Mouse (Mus musculus) heart, postnatal 25 days (tissue): ENCODE results near the gene Upk2. TPM values are rescaled to one million over a fixed set of nuclear protein-coding genes. Genes with fewer than 3 reads are reported as not detected.

ENCODE experiments used
- DNase-seq: peaks from one replicate; pipeline ENCODE4 v3.0.0; 2022; ENCODE audit warnings: low spot score
- intact Hi-C: fragments of 180-260 bp; cut with DNase I; formaldehyde crosslinking; loops from one replicate; pipeline ENCODE4 v1.15.1; 2025
- total RNA-seq, 2 experiments: library from RNA; stranded (reverse); gene quantifications; 2 replicates each; pipeline ENCODE4 v1.2.3; 2021

The Upk2 gene
- not detected for total RNA-seq

DNA sequence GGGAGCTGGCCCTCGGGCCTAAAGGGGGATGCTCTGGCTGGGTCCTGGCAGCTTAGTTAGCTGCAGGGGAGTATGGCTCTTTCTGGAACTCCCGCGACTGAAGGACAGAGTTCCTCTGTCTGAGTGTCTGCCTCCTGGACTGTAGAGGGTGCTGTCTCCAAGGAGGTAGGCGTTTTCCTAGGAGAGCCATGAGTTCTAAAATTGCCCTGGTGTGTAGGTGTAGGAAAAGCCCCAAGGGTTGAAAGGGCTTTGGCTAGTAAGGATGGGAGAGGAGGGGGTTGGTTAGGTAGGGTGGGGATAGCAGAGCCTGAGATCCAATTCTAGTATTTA, at the start of gene Upk2:
Gene Upk2 (minus strand): TSS at position 86 of the 330 bp plus-strand sequence.
- no peak for DNase-seq
- intact Hi-C loops = loop anchor here (1.0 to 2.0 kb wide), 3 partner anchors 18 to 197 kb away; no protein-coding TSS in a partner anchor

DNA sequence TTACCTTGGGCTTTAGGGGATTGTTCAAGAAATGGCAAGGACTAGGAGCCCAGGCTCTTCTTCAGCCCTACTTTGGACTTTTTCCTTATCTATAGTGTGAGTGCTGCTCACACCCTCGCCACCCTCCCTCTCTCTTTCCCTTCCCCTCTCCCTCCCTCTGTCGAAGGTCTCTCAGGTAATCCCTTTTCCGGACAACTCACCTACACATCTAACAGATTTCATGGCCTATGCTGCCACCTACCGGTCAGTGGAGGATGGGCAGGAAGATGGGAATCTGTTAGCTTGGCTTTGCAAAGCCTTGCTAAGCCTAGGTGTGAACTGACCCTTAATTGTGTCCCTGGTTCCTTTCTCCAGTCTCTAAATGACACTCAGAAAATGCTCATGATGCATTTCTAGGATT, 47.2 kb upstream of the Upk2 start:
- intact Hi-C loops = loop anchor here (1.0 to 5.0 kb wide), 2 partner anchors 48 to 150 kb away; partner anchors contain the start of gene Upk2
- DNase-seq = no peak

DNA sequence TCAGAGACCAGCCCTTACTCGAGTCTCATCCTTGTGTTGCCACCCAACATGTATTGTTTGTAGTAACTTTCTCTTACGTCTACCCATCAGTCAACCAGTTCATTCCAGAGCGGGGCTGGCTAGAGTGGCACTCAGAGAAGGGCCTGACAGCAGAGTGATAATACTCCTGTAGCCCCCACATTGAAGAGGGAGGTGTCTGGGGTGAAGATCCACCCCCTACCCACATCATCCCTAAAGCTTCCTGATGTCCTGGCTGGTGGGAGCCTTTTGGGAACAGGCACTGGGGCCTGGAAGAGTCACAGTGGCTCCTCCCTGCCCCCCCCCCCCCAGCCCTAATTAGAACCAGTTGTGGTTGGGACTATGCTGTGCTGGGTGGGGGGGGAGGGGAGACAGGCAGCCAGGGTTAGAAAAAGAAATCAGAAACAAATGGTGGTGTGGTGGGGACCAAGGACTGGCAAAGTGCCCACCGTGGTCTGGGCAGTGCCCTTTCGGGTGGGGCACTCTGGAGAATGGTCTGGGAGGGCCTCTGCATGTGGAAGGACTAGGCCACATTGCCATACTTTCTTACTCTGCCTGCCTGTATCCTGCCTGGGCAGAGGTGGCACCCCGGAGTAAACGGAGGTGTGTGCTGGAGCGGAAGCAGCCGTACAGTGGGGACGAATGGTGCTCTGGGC, 46.6 kb upstream of the Upk2 start:
- DNase-seq = no peak
- intact Hi-C loops = loop anchor here (5.0 kb wide), 1 partner anchor 151 kb away; no protein-coding TSS in a partner anchor

DNA sequence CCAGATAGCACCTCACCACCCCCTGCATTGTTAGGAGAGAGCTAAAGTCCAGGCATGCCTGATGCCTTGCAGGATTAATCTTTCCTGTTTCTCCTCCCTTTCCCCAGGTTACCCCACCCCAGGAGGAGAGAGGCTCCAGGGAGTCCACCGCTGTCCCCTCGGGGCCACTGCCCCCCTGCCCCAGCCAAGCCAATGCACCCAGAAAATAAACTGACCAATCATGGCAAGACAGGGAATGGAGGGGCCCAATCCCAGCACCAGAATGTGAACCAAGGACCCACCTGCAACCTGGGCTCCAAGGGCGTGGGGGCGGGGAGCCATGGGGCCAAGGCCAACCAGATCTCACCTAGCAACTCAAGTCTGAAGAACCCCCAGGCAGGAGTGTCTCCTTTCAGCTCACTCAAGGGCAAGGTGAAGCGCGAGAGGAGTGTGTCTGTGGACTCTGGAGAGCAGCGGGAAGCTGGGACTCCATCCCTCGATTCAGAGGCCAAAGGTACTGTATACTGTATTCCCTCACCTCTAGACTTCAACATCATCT, 45.9 kb upstream of the Upk2 start:
- intact Hi-C loops = loop anchor here (5.0 kb wide), 1 partner anchor 152 kb away; no protein-coding TSS in a partner anchor
- DNase-seq = no peak

DNA sequence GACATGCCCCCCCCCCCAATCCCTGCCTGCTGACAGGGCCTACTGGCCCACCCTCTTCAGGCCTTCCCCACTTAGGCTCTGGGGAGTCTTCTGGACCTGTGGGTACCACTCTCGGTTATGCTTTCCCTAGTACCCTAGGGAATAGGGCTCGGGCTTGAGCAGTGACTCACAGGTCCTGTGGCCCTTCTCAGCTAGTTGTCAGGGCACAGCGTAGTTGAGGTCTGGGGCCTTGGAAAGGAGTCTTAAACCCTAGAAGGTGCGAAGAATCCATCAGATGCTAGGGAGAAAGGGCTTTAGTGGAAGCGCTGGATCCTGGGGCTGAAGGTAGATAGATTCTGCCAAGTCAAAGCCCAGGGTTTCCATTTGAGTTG, 45.4 kb upstream of the Upk2 start:
- intact Hi-C loops = loop anchor here (5.0 kb wide), 1 partner anchor 152 kb away; no protein-coding TSS in a partner anchor
- no peak for DNase-seq

DNA sequence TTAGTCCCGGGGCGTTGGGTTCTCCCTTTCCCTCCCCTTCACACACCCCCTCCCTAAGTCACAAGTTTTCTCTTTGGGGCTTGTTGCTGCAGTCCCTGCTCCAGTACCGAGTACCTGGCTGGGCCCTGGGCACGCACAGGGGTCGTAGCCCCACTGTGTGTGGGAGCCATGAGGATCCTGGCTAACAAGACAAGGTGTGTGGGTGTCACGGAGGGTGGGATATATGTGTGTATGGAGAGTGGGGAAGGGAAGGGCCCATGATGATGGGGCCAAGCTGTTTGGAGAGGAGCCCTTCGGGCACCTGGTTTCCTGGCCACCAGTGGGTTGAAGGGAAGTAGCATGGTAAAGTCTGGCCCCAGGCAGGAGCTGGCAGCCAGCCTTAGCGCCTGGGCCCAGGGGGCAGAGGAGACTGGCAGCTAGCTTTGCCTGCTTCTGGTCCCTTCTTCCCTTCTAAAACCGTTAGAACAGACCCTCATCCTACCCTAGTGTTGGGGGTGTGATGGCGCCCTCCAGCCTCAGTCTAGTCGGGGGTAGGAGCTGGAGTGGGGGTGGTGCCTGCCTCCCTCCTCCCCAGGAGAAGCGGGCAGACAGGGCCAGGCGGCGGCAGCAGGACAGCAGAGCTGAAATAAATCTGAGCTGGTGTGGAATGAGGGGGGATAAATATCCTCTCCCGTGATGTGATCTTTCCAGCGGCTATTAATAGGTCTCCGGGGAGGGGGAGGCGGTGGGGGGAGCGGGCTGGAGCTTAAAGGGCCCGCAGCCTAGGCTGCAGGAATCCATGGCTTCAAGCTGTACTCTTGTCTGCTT, 44.8 kb upstream of the Upk2 start:
- DNase-seq = no peak
- intact Hi-C loops = loop anchor here (1.0 to 5.0 kb wide), 2 partner anchors 19 to 153 kb away; no protein-coding TSS in a partner anchor

DNA sequence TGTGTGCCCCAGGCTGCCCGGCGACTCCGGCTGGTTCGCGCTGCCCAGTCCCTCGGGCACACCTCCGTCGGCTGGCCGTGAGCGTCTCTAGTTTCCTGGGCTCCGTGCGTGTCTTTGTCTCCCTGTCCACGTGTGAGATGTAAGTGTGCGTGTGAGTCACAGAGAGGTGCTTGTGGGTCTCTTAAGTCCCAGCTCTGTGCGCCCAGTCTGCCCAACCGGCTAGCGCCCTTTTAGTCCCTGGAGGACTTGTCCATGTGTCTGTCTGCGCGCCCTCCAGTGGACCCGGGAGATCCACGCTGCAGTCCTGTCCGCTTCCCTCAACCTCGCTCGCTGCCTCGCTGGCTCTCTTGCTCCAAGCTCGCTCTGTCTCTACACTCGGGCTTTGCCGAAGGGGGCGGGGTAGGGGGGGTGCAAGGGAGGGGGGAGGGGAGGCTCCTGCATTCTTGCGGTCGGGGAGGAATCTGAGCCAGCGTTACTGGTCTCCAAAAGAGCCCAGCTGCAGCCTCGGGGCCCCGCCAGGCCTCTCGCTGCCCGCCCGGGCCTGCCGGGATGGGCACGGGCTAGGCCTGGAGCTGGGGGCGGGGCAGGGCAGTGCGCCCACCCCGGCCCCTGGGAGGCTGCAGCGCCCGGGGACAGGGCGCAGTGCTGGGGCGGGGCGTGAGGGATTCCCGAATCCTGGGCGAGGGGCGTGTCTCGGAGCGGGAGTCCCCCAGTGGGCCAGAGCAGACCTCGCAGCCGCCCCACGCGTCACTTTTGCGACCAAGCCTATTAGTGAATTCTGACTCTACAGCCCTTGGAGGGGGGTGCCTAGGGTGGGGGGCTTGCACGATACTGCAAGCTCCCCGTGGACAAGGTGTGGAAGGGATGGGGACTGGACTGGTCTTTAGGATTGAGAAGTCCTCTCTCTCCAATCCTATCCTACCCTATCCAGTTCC, 43.9 kb upstream of the Upk2 start:
- intact Hi-C loops = loop anchor here (1.0 kb wide), 1 partner anchor 18 kb away; no protein-coding TSS in a partner anchor

DNA sequence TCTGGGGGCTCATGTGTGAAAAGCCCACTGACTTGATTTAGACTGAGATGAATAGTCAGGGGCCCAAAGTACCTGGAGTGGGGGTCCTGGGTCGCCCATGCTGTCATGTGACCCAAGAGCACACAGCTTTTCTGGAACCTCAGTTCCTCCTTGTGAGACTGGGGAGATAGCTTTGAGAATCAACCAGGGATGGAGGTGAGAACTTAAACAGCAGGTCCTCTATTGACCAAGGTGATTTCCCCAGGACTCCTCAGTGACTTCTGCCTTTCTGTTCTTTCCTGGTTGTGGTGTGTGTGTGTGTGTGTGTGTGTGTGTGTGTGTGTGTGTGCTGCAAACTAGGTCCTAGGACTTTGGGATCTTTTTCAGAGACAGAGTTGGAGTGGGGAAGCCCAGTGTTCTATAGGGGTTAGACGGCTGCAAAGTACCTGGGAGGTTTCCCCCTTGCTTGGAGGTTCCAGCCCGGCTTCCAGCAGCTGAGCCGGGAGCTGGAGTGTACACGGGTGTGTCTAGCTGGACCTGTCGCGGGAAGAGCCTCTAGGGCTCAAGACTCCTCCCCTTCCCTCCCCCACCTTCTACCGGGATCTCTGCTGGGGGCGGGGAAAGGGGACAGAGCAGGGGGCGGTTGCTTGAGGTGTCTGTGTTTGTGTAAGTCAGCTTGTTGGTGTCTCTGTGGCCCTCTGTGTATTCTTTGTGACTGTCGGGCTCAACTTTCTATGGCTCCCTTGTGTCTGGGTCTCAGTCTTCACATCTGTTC, 43.0 kb upstream of the Upk2 start:
- intact Hi-C loops = no loop called here
- no peak for DNase-seq

More for the DNA sequence above, 43.9 kb upstream of the Upk2 start:
- peak; percentile 60 for DNase-seq

DNA sequence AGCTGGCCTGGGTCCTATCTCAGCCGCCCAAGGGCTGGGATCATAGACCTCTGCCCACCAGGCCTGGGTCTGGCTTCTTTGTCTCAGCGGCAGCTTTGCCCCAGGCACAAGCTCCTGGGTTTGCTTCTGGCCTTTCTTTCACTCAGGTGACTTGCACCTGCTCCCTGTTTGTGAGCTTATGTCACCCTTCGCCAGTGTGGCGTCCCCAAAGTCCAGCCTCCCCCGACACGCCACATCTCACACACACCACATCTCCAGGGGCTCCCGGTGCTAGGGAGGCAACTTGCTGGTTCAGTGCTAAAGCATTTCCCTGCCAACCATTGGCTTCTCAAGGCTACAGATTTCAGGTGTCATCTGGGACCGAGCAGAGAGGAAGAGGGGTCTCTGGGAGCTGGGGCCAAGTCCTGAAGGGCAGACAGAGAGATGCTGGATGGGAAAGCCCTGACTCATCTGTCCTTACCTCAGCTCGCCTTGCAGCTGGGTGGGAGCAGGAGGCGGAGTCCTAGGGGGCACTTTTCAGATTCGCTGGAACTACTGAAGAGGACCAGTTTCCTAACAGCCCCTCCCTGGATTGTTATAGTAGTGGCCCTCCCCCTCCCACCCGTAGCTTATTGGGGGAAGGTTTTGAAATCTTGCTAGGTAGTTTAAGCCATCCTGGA, 42.2 kb upstream of the Upk2 start:
- DNase-seq = no peak
- intact Hi-C loops = no loop called here

DNA sequence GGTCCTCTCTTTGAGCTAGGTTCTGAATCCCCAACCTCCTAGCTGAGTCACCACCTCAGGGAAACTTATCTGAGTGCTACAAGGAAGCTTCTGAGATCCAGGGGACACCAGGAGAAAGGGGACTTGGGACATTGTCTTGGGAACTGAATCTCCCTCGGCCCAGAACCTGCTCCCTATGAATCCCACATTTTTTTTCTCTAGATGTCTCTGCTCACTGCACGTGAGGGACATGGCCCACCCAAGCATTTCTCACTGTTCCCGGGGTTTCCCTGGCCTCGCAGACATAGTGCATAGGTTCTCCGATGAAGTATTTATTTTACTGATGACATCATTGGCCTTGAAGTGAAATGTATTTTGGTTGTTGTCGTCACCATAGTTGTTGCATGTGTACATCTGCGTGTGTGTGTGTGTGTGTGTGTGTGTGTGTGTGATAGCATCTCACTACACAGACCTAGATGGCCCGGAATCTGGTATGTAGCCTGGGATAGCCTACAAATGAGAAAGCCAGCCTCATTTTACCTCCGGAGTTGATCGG, 41.1 kb upstream of the Upk2 start:
- intact Hi-C loops = no loop called here
- DNase-seq = no peak

DNA sequence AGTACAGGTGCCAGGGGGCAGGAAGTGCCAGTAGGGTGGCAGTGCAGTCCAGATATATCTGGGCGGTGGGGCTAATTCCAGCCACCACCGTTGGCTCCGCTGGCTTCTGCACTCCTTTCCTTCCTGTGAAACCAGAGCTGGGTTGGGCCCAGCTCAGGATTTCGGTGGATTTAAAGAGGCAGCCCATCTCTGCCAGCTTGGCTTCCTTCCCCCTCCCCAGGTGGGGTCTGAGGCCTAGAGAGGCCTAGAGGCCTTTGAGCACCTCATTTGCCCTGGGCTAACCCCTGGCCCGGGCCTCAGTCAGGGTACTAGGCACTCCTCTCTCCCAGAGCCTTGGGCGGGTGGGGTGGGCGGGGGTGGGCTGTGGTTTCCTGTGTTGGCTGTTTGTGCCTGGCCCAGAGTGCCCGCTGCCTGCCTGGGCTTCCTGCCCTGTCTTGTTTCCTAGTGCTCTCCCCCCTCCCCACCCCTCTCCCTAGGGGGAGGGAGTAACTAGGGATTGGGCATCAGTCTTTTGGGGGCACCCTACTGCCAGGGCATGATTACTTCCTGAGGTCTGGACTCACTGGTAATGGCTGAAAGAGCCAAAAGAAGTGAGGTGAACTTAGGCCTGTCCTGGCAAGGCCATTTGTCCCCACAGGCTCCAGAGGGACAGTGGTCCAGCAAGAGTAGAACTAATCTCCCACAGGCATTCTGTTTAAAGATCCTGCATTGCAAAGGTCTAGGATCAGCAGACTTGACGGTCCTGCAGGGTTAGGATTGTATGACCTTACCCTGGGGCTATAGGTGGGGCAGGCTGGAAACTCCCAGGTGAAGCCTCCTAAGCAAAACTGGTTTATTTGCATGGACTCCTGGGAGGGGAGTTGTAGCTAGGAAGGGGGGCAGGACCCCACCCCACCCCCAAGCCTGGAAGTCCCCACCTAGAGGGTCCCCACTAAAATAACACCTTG, 40.4 kb upstream of the Upk2 start:
- intact Hi-C loops = no loop called here
- DNase-seq = no peak

DNA sequence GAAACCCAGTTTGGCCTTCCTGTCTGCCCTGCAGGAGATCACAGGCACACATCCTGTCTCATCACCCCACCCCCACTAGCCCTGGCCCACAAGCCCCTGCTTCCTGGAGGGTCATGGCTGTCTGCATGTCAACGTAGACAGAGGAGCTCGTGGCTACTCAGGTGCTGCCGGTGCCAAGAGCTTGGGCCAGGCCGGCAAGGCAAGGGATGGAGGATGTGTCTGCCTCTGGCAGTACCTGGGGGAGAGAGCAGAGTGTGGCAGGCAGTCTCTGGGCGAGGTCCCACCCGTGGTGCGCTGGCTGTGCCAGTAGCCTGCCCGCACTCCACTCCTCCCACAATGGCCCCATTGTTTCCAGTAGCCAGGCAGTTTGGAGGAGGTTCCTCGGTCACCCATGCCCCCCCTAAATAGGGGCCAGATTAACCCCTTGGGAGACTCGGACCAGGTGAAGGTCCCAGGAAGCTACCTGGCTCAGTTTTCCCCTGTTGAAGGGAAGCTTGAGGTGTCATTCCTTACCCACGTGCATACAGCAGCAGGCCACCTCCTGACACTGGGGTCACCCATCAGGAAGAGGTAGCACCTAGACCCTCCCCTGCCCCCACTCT, 39.6 kb upstream of the Upk2 start:
- no peak for DNase-seq

DNA sequence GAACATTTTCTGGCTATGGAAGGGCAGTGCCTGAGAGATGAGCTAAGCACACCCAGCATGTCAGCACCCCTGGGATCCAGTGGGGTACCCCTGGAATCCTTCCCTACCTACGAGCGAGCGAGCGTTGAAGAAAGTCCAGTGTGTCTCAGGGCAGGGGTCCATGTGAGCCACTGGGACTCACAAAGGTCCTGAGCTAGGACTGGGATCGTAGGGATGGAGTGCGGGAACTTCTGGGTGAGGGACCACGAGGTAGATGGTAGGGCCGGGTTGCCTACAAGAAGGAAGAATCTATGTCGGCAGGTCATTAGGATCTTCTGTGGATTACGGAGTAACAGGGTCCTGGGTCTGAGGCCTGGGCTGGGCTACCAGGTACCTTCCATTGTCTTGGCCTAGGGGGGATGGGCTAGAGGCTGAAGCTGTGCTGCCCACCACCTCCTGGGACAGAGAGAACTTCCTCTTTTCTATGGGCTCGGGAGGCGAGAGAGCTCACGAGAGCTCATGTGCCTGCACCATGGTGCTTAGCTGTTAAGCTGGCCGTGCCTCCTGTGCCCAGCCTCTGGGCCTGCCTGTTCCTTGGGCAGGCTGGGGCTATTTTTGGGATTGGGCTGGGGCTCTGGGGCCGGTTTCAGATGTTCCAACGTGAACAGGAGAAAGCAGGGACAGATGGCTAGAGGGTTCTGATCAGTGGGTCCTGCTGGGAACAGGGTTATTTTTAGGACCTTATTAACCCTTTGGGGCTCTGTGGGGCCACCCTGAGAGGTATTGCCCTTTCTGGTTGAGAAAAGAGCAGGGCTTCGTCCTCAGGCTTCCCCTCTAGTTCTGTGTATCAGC, 38.1 kb upstream of the Upk2 start:
- intact Hi-C loops = no loop called here
- no peak for DNase-seq

More for the DNA sequence above, 39.6 kb upstream of the Upk2 start:
- intact Hi-C loops = no loop called here

DNA sequence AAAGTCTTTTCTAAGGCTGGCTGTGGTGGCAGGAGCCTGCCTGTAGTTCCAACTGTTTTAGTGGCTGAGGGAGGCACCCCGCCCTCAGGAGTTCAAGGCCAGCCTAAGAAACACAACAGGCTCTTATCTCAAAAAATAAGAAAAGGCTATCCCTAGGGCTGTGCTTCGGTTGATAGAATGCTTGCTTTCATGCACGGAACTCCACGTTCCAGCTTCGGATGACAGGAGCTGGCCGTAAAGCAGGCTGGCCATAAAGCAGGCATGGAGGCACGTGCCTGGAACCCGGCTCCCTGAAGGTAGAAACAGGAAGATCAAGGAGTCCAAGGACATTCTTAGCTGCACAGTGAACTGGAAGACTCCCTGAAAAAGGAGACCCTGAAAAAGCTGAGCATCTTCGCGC, 36.6 kb upstream of the Upk2 start:
- intact Hi-C loops = no loop called here
- DNase-seq = no peak

DNA sequence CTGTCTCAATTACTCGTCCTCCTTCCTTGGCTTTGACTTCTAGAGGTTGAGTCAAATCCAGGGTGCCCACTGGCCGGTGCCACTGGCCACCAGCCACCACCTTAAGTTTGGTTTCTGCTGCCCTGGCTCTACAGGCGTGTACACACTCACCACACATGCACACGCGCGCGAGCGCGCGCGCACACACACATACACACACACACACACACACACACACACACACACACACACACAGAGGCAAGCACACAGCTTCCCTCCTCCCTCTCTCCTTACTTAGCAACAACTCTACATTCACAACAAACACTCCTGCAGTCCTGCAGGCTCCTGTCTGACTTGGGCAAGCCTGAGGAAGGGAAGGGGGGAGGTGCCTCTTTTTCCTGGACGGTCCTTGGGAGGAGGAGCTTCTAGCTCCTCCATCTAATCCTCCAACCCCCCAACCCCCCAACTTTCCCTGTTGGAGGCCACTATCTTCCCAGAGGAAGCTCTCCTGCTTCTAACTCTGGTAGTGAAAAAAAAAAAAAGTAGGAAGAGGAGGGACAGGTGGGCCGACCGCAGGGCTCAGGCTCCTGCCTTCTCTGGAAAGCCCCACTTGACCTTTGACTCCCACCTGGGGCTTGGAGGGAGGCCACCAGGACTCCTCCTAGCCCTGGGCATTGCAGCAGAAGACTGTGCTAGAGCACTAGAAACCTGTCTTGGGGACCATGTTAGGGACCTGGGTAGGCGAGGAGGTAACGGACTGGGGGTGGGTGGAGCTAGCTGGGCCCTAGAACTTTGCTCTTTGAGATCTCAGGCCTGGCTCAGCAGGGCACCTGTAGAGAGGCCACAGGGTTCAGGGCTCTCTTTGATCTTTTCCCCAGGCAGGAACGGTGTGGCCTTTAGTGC, 35.6 kb upstream of the Upk2 start:
- intact Hi-C loops = no loop called here

More for the DNA sequence above, 35.6 kb upstream of the Upk2 start:
- no peak for DNase-seq
